8 mouse cellular contexts compared by ENCODE assay signal in the genomic region with DNA sequence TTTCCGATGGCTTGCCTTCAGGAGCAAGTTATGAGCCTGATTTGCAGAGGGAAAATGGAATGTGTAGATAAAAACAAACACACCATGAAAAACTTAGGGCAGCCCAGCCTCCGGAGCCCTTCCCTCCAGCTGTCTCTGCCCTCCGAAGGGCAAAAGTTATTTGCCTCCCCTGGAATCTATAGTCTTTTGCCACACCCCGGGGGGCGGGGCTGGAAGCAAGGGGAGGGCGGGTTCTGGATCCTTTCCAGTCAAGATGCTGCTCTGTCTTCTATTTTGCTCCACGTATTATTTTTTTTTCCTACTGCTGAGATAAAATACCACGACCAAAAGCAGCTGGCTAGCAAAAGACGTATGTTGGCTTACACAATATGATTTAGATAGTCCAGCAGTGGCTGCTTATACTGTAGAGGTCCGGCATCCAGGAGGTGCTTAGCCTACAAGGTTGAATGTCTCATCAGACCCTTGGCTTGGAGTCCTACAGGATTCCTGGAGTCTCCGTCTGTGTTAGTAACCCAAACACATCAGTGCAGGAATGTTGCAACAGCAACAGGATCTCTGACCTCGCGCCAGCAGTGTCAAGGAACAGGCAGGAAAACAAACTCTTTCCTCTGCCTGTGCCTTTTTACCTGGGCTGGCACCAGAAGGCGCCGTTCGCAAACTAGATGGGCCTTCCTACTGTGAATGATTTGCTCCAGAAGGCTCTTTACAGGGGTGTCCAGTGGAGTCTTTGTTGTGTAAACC. TPM values are rescaled to one million over a fixed set of nuclear protein-coding genes. Genes with fewer than 3 reads are reported as not detected.
DNase-seq lines count a peak whose midpoint lies in the region; ATAC-seq and TF ChIP-seq lines count a peak whose summit lies in the region.

No protein-coding gene starts in this region.

- H3K4me2 ChIP-seq in forebrain, embryonic 15.5 days (replicated peaks), result 0 out of 2 replicates have a peak overlapping the region, but pooled peaks have one; percentile 1
- peak overlapping the region; percentile 31 for H3K4me2 ChIP-seq in neural tube, embryonic 12.5 days (replicated peaks)

- H3K9ac ChIP-seq in forebrain, embryonic 15.5 days (replicated peaks), result no peak overlapping the region
- H3K9ac ChIP-seq in liver, adult 2 months (ENCODE audit: low read depth, low read length), result no peak overlapping the region
- no peak overlapping the region for H3K9ac ChIP-seq in neural tube, embryonic 12.5 days

- no peak for TF ChIP-seq CTCF in liver, adult 2 months (IDR thresholded peaks at IDR 0.05; ENCODE audit: low read depth, low read length)

- no peak for TF ChIP-seq POLR2A in liver, adult 2 months (IDR thresholded peaks at IDR 0.05; ENCODE audit: extremely low read depth, insufficient read depth, low read length)

- no peak overlapping the region for H3K4me3 ChIP-seq in forebrain, embryonic 15.5 days
- no peak overlapping the region for H3K4me3 ChIP-seq in liver, adult 2 months (ENCODE audit: insufficient read depth, low read depth, low read length)
- H3K4me3 ChIP-seq in neural tube, embryonic 12.5 days, result no peak overlapping the region

- H3K4me1 ChIP-seq in forebrain, embryonic 15.5 days, result peaks cover 8% of the 10 kb centered on the region; the same call in 1 of the 2 replicates
- peaks cover 2% of the 10 kb centered on the region for H3K4me1 ChIP-seq in liver, adult 2 months (ENCODE audit: control insufficient read depth, insufficient read depth, low read length)
- peaks cover 15% of the 10 kb centered on the region for H3K4me1 ChIP-seq in neural tube, embryonic 12.5 days

- no peaks in the 10 kb centered on the region for H3K36me3 ChIP-seq in forebrain, embryonic 15.5 days
- H3K36me3 ChIP-seq in liver, adult 2 months (ENCODE audit: control insufficient read depth, insufficient read depth, low read length), result no peaks in the 10 kb centered on the region
- H3K36me3 ChIP-seq in neural tube, embryonic 12.5 days, result no peaks in the 10 kb centered on the region

- DNase-seq in urinary bladder, postnatal 14 days (ENCODE audit: low spot score), result peak; percentile 29
- DNase-seq in urinary bladder, postnatal 4 days (ENCODE audit: low spot score in 2 of 2), result no peak
- DNase-seq in liver, adult 2 months (ENCODE audit: extremely low read depth, low read depth, low spot score), result peak; percentile 77
- no peak for DNase-seq in right cerebral cortex, adult 18-20 months
- no peak for DNase-seq in cerebellum, adult 11-12 months
- no peak for DNase-seq in layer of hippocampus, postnatal 14 days (ENCODE audit: low spot score in 2 of 2)

- WGBS in forebrain, embryonic 15.5 days, result 10% methylated on average over 16 of the region's 16 CpGs
- 6% methylated on average over 16 of the region's 16 CpGs for WGBS in liver, adult 2 months
- WGBS in neural tube, embryonic 12.5 days, result 6% methylated on average over 16 of the region's 16 CpGs

- ATAC-seq in forebrain, embryonic 15.5 days (replicated peaks), result no peak
- no peak for ATAC-seq in neural tube, embryonic 12.5 days (ENCODE audit: low FRiP score, low read depth)

- no peaks in the 10 kb centered on the region for H3K79me2 ChIP-seq in liver, adult 2 months (ENCODE audit: control insufficient read depth, insufficient read depth, low read length)

- peaks cover 3% of the 10 kb centered on the region for H3K27me3 ChIP-seq in forebrain, embryonic 15.5 days
- no peaks in the 10 kb centered on the region for H3K27me3 ChIP-seq in liver, adult 2 months (ENCODE audit: control insufficient read depth, insufficient read depth, low read length)
- H3K27me3 ChIP-seq in neural tube, embryonic 12.5 days (replicated peaks), result 0 out of 2 replicates have a peak, but pooled peaks cover 6% of the 10 kb centered on the region

- H3K9me3 ChIP-seq in forebrain, embryonic 15.5 days, result no peaks in the 10 kb centered on the region
- H3K9me3 ChIP-seq in neural tube, embryonic 12.5 days, result no peaks in the 10 kb centered on the region

- no peak overlapping the region for H3K27ac ChIP-seq in forebrain, embryonic 15.5 days (replicated peaks)
- no peak overlapping the region for H3K27ac ChIP-seq in liver, adult 2 months (replicated peaks; ENCODE audit: insufficient read depth, low read depth, low read length)
- H3K27ac ChIP-seq in neural tube, embryonic 12.5 days, result no peak overlapping the region

RNA-seq across cellular contexts. Expression of gene Kctd3, which starts 5.4 kb away (rescaled TPM):
- 44.8 and 45.1 TPM in 2 replicates for polyA plus RNA-seq in forebrain, embryonic 15.5 days (2015; fragmentation: Nextera tagmentation; extraction: Ambion mirVana)
- total RNA-seq in liver, adult 2 months (2014; rRNA removed), result 7.5 and 10.6 TPM in 2 replicates
- 9.8 and 13.8 TPM in 2 replicates for polyA plus RNA-seq in liver, adult 2 months (2012; rRNA removed)
- polyA plus RNA-seq in neural tube, embryonic 12.5 days (2016; fragmentation: Nextera tagmentation; extraction: Ambion mirVana), result 41.8 and 42.4 TPM in 2 replicates
- total RNA-seq in layer of hippocampus, postnatal 14 days (2021), result 100 to 1,000 TPM; 103 to 109 TPM

Comparison
In these comparisons a context has a peak if more than half of its experiments do, and no peak if none do; other contexts are left out.
1. DNase-seq: peak in urinary bladder, postnatal 14 days (single experiment) and liver, adult 2 months (single experiment); none in urinary bladder, postnatal 4 days (0 of 2), right cerebral cortex, adult 18-20 months (single experiment), cerebellum, adult 11-12 months (single experiment) and layer of hippocampus, postnatal 14 days (0 of 2).